Mouse (Mus musculus): ENCODE data around the gene Sgo2b. TPM values are rescaled to one million over a fixed set of nuclear protein-coding genes. Genes with fewer than 3 reads are reported as not detected.
"Not testable (repeated sequence)": the region's sequence is repeated elsewhere in the genome, so short reads cannot be mapped to it uniquely, and the experiment has no call there.

Gene Sgo2b
- total RNA-seq (2021): not detected
- polyA plus RNA-seq (2012; rRNA removed): not detected in 2 replicates
- long read RNA-seq: 0 reads

GRCm38 (mm10) chr8:63951626-63952377 lies at the start of gene Sgo2b:
Gene Sgo2b, minus strand, starts transcription at chr8:63952248.
- no peak for DNase-seq

- DNase-seq: not testable (repeated sequence)
Observed at GRCm38 (mm10) chr8:63970612-63971391, 18.8 kb upstream of the Sgo2b start.

- no peak for DNase-seq
Observed at GRCm38 (mm10) chr8:63961032-63961785, 9.2 kb upstream of the Sgo2b start.

GRCm38 (mm10) chr8:63953802-63954201 lies 1.8 kb upstream of the Sgo2b start:
- DNase-seq: not testable (repeated sequence)

DNA sequence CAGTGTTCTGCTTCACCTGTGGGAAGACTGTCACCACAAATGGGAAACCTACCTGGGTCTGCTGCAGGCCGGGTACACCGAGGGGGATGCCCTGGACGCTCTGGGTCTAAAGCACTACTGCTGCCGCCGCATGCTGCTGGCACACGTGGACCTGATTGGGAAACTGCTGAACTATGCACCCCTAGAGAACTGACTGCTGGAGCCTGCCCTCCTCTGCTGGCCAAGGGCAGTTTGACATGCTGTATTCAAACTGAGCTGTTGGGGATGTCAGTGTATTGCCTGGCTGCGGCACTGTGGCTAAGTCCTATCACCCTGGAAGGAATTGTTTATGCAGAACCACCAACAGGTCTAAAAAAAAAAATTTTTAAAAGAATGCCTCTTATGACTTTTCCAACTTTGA lies 18.9 kb downstream of the Sgo2b start:
- no peak for DNase-seq

DNA sequence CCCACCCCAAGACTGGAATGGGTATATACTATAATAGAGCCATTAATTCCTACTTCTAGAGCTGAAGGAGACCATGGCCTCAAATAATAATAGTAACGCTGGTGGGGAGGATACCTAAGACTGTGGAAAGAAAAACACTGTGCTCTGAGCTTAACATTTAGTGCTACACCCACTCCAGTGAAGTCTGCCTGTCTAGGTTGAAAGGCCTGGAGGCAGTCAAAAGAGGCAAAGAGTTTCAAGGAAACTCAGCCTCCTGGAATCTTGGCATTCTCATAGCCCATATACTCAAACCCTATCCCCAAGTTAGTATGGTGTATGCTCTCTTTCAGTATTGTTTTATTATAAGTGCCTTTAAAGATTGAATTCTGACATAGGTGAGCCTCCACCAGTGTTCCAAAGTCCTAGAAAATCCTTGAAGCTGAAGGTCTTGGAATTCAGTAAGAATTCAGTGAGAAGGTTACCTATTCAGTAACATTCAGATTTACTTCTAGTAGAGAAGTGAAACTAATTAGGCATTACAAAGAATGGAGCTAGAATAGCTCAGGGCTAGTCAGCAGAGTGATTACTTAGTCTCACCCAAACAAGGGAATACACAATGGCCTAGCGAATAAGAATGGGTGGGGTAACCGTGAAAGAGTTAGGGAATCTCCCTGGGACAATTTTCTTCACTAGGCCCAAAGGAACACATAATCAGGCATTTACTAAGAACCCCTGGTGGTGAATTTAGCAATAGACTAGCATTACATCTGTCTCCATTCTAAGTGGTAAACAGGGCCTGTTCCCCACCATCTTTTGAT lies 22.5 kb downstream of the Sgo2b start:
- no peak for DNase-seq

- DNase-seq: no peak
Observed at GRCm38 (mm10) chr8:63921257-63921960, 30.6 kb downstream of the Sgo2b start.

- no peak for DNase-seq
Observed at GRCm38 (mm10) chr8:63895096-63895495, 57.0 kb downstream of the Sgo2b start.

DNA sequence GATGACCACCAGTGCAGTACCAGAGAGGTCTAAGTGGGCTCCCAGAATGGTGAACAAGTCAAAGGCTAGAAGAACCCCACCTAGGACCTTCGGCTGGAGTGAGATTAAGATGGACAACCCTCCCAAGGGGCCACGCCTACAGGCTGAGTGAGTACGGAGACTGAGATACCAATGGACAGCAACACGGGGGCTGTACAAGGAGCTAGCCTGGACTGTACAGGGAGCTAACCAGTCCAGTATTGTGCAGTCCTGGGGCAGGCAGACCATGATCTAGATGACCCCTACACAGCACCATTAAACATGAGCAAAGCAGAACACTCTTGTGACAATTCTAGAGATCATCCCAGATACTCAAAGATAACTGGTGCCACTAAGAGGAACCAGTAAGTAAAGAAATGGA lies 73.7 kb downstream of the Sgo2b start:
- DNase-seq: no peak

- peak; percentile 58 for DNase-seq
Observed at GRCm38 (mm10) chr8:63877393-63877792, 74.7 kb downstream of the Sgo2b start.

- no peak for DNase-seq
Observed at GRCm38 (mm10) chr8:63876949-63877348, 75.1 kb downstream of the Sgo2b start.
